Mouse (Mus musculus) heart, adult 8-10 months (tissue): Measurements from ENCODE around the gene Scaf4. TPM values are rescaled to one million over a fixed set of nuclear protein-coding genes. Genes with fewer than 3 reads are reported as not detected.

Experiments
- DNase-seq: peaks from one replicate; pipeline ENCODE4 v3.0.0; 2022; ENCODE audit warnings: low spot score
- total RNA-seq, 4 experiments: library from RNA; stranded (reverse); gene quantifications; 2 replicates each; pipeline ENCODE4 v1.2.4; 2022

Gene Scaf4
- total RNA-seq, result 10 to 100 TPM; 19.3 to 23.8 (median 20.7) TPM

GRCm38 (mm10) chr16:90283905-90284891 is at the start of gene Scaf4:
Scaf4 (minus strand) TSS chr16:90284503.
- peak; percentile 93 for DNase-seq

- no peak for DNase-seq
These were observed 48.2 kb upstream of the Scaf4 start for GRCm38 (mm10) chr16:90332553-90332952.

GRCm38 (mm10) chr16:90330979-90331378 is 46.7 kb upstream of the Scaf4 start:
- DNase-seq, result no peak

DNA sequence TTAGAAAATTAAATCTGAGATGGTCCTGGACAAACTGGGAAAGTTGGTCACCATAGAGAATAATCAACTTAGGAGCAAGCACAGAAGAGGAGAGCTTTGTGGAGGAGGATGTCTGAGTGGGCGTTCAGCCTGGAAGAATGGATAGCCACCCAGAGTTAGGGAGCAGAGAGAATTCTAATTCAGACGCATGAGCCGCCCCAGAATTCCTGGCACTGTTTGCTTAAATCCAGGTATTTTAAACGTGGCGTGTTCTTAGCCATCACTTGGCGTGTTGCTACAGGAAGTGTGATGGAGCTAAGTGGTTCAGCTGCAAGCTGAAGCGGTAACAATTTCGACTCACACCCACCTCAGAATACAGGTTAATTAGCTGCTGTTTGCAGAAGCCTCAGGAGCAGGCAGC is 45.2 kb upstream of the Scaf4 start:
- no peak for DNase-seq

DNA sequence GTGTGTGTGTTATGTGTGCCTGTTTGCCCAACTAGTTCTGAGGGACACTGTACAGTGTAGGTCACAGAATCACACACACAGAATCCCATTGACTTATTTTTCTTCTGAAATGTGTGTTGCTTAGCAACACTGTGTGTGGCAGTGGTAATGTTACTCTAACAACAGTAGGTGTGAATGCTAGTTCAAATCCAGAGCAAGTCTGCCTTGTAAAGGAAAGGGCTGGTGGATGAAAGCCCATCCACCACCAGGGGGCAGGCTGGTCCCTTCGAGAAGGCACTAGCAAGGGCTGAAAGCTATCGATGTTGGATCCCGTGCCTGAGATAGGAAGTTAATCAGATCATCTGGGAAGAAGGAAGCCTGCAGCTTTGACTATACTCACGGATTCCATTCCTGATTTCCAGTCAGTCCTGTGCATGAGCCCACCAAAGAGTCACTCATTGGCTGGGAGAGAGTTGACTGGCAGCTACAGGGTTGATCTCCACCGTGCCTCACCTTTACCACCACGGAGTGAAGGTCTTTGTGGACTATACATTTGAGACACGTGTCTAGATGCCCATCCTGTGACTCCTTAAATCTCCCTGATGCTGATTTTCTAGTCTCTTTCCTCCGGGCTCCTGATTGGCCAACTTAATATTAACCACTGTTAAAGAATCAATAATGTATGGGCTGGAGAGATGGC is 38.7 kb upstream of the Scaf4 start:
- peak; percentile 69 for DNase-seq

DNA sequence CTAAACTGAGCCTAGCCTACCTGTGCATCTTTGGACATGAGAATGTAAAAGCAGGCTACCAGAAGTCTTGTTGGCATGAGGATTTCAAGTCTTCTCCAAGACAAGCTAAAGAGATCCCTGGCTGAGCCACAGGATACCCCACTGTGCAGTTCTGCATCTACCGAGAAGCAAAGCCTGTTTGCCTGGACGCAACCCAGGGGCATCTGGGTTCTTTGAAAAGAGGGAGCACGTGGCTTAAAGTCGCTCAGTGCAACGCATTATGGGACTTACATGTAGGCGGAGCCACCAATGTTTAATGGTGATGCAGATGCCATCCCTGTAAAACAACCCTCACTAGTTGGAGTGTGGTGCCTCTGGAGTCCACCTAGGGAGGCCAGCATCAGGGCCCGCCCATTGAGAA is 35.0 kb upstream of the Scaf4 start:
- no peak for DNase-seq

DNA sequence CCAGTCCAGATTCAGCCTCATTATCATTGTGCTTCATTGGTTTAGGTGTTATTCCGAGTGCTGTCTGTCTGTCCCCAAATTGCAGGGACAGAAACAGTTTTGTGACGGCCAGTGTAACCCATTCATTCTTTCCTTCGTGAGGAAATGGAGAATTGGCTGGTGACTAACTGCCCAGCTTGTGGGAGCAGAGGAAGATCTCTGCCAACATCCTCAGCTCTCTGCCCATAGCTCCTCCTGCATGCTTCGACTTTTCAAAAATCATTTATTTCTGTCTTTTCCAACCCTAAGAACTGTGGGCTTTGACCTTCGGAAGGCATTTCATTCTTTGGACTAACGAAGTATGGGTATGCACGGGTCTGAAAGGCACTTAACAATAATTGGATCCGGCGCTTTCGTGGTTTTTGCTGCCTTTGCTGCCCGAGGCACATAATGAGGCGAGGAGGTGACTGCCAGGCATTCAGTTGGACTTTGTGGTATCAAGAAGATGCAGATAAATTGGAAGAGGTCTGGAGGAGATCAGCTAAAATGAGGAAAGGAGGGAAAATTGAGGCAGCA is 34.1 kb upstream of the Scaf4 start:
- DNase-seq, result no peak

GRCm38 (mm10) chr16:90317777-90318176 is 33.5 kb upstream of the Scaf4 start:
- DNase-seq, result no peak

- DNase-seq, result no peak
These were observed 31.6 kb upstream of the Scaf4 start for GRCm38 (mm10) chr16:90315881-90316280.

- DNase-seq, result no peak
These were observed 28.3 kb upstream of the Scaf4 start for GRCm38 (mm10) chr16:90312449-90313082.

DNA sequence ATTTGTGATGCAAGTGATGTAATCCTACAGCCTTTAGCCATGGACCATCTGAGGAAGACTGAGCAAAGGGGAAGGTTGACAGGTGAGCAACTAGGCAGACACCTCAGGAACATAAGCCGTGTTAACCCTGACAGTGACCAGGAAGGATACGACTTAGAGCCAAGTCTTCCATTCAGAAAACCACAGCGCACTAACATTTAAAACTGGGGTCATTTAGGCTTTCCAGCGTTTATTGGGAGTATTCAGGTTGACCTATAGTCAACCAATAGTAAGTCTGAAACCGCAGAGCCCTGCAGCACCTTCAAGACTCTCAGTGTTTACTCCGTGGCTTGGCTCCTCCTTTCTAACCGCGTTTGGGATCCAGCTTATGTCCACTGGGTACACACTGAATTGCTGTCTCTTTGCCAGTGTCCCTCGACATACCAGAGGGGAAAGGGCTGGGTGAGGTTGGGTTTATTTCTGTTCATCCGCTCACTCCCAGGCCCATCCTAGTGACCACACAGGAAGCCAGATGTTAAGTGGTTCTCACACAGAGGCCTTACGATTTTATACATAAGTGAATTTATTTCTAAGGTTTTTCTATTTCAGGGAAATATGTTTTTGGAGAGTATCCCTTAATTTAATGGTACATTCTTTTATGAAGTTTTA is 26.3 kb upstream of the Scaf4 start:
- DNase-seq, result no peak

GRCm38 (mm10) chr16:90309784-90310183 is 25.5 kb upstream of the Scaf4 start:
- DNase-seq, result no peak

DNA sequence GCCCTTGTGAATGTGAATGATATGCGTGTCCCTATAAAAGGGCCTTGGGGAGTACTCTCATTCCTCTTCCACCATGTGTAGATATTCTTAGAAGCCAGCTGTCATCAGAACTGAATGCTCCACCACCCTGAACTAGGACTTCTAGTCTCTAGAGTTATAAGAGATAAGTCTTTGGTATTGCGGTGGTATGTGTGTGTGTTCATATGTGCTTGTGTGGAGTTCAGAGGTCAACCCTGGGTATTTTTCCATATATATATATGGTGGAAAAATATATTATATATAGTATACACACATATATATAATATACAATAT is 19.6 kb upstream of the Scaf4 start:
- DNase-seq, result no peak

- no peak for DNase-seq
These were observed 19.1 kb upstream of the Scaf4 start for GRCm38 (mm10) chr16:90303286-90303987.

GRCm38 (mm10) chr16:90301706-90302105 is 17.4 kb upstream of the Scaf4 start:
- DNase-seq, result no peak

- DNase-seq, result no peak
These were observed 16.6 kb upstream of the Scaf4 start for GRCm38 (mm10) chr16:90300896-90301295.

- no peak for DNase-seq
These were observed 15.3 kb upstream of the Scaf4 start for GRCm38 (mm10) chr16:90299591-90299990.

DNA sequence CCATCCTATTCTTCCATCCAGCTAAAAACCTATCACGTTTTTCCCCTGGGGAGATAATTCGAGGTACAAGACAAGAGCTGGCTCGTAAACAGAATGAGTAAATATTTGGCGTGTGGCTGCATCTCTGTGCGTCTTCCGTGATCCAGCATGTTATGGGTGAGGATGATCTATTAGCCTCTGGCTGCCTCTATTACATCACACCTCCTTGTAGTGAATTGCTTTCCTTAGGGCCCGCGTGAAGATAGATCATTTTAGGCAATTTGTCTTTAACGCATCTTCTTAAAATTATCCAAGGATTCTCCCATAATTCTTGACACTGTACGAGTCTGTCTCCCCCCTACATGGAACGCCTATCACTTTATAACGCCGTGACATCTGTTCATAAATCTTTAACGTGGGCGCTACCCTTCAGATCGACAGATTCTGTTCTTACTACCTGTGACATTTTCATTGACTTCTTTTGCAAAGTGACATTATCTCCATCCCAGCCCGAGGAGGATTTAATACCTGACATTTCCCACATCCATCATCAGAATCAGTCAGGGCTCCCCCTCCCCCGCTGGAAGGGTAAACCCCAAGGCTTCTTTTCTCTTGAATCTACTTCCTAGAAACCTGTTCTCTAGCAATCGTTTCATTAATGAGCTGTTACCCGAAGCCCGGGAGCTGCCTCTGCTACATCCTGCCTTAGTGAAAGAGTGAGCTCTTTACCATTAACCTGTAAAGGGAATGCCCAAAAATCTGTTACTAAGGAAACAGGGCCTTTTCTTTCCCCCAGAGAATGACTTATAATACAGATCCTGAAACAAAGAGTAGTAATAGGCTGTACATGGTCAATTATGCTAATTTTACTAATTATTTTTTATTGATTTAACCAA is 14.4 kb upstream of the Scaf4 start:
- no peak for DNase-seq

- no peak for DNase-seq
These were observed 13.4 kb upstream of the Scaf4 start for GRCm38 (mm10) chr16:90297479-90298425.
